Mouse (Mus musculus): ENCODE results near the gene Smurf2. TPM values are rescaled to one million over a fixed set of nuclear protein-coding genes. Genes with fewer than 3 reads are reported as not detected.
"Not testable (repeated sequence)": the region's sequence is repeated elsewhere in the genome, so short reads cannot be mapped to it uniquely, and the experiment has no call there.

Smurf2 gene
- polyA plus RNA-seq, 1 experiment from 2014 or later: 13.3 TPM

DNA sequence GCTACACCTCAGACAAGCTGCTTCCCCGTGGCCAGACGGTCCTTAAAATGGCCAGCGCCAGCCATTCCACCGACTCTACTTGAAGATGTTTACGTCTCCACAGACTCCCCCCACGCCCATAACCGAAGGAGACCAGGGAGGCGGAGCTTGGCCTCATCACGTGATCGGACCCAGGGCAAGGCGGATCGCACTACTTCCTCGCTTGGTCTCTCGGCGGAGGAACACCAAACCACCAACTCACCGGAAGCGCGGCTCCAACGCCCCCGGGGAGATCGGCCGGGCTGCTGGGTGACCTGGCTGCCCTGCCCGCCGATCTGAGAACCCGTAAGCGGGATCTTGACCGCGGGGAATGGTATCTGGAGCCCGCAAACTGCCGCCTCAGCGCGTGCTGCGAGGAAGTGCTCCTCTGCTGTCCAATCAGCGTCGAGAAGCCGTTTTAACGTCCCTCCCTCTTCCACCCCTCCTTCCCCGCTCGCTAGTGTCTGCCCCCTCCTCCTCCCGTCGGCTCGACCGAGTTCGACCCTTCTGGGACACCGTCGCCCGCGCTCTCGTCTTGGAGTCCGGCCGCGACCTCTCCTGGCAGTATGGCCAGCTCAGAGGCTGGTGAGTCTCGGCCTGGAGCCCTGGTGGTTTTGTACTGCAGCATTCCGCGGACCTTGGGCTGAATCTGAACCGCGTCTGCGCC, 131.6 kb downstream of the Smurf2 start, which contains the start of the genes Ddx5 and Cep95:
Gene Ddx5 (minus strand): TSS at position 411 of the 685 bp plus-strand sequence.
Gene Cep95 (plus strand): TSS at position 478 of the 685 bp plus-strand sequence.
- ATAC-seq (replicated peaks; ENCODE audit: insufficient number of reproducible peaks, low FRiP score, low TSS enrichment): peak; percentile 92
- no peaks in the 10 kb centered on the region for H3K9me3 ChIP-seq (replicated peaks; ENCODE audit: control insufficient read depth, low read length)
- peak within 1 kb of the TSS; percentile 97 for H3K27ac ChIP-seq (ENCODE audit: low read depth, low read length)
- under 1% methylated on average over 56 of the region's 58 CpGs for WGBS (ENCODE audit: insufficient replicate concordance)
- H3K4me3 ChIP-seq (ENCODE audit: low read depth, low read length): peak within 1 kb of the TSS; percentile 93
- no peaks in the 10 kb centered on the region for H3K27me3 ChIP-seq (ENCODE audit: control insufficient read depth, insufficient read depth, low read length)
- peaks cover 16% of the 10 kb centered on the region for H3K36me3 ChIP-seq (ENCODE audit: control insufficient read depth, insufficient read depth, low read length)
- H3K4me2 ChIP-seq: peak within 1 kb of the TSS; percentile 80
- peak within 1 kb of the TSS; percentile 98 for H3K9ac ChIP-seq (ENCODE audit: low read depth, low read length)
- peaks cover 8% of the 10 kb centered on the region; the same call in 1 of the 2 replicates for H3K4me1 ChIP-seq (ENCODE audit: control insufficient read depth, insufficient read depth, low read length)

DNA sequence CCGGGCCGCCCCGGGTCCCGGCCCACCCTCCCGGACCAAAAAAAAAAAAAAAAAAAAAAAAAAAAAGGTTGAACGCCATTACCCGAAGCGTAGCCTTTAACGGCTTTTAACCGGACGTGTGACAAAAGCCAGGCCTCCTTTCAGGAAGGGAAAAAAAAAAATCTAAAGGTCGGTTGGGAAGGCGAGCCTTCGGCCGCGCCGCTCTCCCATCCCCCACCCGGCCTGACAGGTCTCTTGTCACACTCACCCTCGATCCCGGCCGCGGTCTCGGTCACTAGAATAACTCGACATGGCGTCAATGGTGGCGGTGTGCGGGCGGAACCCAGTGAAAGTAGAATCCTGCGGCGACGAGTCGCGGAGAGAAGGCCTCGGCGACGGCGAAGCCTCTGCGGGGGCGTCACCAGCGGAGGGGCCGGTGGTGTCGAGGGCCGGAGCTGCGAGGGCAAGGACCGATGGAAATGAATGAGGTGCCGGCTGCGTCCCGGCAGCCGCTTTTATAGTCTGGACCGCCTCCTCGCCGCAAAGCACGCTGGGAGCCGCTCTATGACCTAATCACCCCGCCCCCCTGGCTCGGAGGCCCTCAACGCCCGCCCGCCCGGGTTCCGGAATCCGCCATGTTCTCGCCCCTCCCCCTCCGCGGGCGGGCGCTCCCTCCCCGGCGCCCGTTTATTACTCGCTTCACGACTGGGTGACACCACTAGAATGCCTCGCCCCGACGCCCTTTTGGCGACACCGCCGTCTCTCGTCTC, 132.3 kb downstream of the Smurf2 start:
- Histone ChIP-seq H3K4me3 (ENCODE audit: low read depth, low read length) (peak overlapping the region; percentile 93), H3K9me3 (replicated peaks; ENCODE audit: control insufficient read depth, low read length) (no peaks in the 10 kb centered on the region), H3K9ac (ENCODE audit: low read depth, low read length) (peak overlapping the region; percentile 98), H3K27me3 (ENCODE audit: control insufficient read depth, insufficient read depth, low read length) (no peaks in the 10 kb centered on the region), H3K4me1 (ENCODE audit: control insufficient read depth, insufficient read depth, low read length) (peaks cover 8% of the 10 kb centered on the region; the same call in 1 of the 2 replicates), H3K36me3 (ENCODE audit: control insufficient read depth, insufficient read depth, low read length) (peaks cover 20% of the 10 kb centered on the region), H3K4me2 (peak overlapping the region; percentile 80), H3K27ac (ENCODE audit: low read depth, low read length) (peak overlapping the region; percentile 97)
- ATAC-seq (replicated peaks; ENCODE audit: insufficient number of reproducible peaks, low FRiP score, low TSS enrichment): peak; percentile 80
- under 1% methylated on average over 73 of the region's 79 CpGs for WGBS (ENCODE audit: insufficient replicate concordance)

DNA sequence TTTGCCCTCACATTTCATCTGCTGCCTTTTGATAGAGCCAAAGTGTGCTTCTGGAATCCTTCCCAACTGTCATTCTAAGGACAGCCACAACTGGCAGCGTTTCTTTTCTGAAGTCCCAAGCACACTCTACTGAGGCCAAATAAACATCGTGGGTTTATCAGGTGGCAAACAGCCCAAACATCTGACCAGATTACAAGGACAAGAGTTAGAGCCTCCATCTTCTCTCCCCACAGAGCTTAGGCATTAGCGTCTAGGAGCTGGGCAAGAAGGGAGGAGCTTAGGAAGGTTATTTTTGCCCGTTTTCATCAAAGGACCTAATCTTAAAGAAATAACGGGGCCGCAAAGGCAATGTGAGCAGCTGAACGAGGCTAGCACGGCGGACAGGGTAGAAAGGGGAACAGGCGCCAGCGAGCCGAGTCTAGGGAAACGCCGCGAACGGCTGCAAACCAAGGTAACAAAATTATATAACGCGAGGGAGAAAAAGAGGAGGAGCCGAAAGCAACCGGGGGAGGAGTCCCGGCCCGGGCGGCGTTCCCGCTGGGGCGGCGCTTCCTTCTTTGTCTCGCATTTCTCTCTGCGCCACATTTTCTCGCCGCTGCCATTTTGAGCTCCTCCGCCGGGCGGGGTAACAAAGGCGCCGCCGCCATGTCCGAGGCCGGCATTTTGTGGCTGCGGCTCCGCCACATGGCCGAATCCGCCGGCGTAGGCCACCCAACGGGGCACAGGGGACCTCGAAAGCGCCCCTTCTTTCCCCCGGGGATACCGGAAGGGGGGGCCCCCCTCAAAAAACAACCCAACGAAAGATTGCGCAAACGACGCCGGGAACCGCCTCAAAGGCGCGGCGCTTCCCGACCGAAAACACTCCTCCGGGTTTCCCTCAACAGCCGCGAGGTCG, 133.1 kb downstream of the Smurf2 start:
- peak overlapping the region; percentile 93 for H3K4me3 ChIP-seq (ENCODE audit: low read depth, low read length)
- under 1% methylated on average over 63 of the region's 65 CpGs for WGBS (ENCODE audit: insufficient replicate concordance)
- H3K27ac ChIP-seq (ENCODE audit: low read depth, low read length): peak overlapping the region; percentile 97
- ATAC-seq (replicated peaks; ENCODE audit: insufficient number of reproducible peaks, low FRiP score, low TSS enrichment): 0 out of 2 replicates have a peak, but pooled peaks have one; percentile 17
- H3K36me3 ChIP-seq (ENCODE audit: control insufficient read depth, insufficient read depth, low read length): peaks cover 27% of the 10 kb centered on the region
- peaks cover 8% of the 10 kb centered on the region; the same call in 1 of the 2 replicates for H3K4me1 ChIP-seq (ENCODE audit: control insufficient read depth, insufficient read depth, low read length)
- no peaks in the 10 kb centered on the region for H3K9me3 ChIP-seq (replicated peaks; ENCODE audit: control insufficient read depth, low read length)
- H3K4me2 ChIP-seq: peak overlapping the region; percentile 70
- H3K9ac ChIP-seq (ENCODE audit: low read depth, low read length): peak overlapping the region; percentile 98
- no peaks in the 10 kb centered on the region for H3K27me3 ChIP-seq (ENCODE audit: control insufficient read depth, insufficient read depth, low read length)

DNA sequence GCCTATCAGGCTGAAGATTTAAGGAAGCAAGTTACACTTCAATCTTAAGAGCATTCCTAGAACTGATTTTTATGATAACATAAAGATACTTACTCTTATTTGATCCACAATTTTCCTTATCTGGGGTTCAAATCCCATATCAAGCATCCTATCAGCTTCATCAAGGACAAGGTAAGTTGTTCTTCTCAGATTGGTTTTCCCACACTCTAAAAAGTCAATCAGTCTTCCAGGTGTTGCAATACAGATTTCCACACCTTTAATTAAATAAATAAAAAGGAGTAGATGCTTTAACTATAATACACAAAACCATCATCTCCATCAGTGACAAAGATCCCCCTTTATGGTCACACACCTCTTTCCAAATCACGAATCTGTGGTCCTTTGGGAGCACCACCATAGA, 135.5 kb downstream of the Smurf2 start:
- H3K4me2 ChIP-seq: no peak overlapping the region
- WGBS (ENCODE audit: insufficient replicate concordance): 77% methylated on average over 1 of the region's 1 CpGs
- no peaks in the 10 kb centered on the region for H3K27me3 ChIP-seq (ENCODE audit: control insufficient read depth, insufficient read depth, low read length)
- no peak overlapping the region for H3K27ac ChIP-seq (ENCODE audit: low read depth, low read length)
- 0 out of 2 replicates have a peak, but pooled peaks cover 3% of the 10 kb centered on the region for H3K4me1 ChIP-seq (ENCODE audit: control insufficient read depth, insufficient read depth, low read length)
- no peaks in the 10 kb centered on the region for H3K9me3 ChIP-seq (replicated peaks; ENCODE audit: control insufficient read depth, low read length)
- ATAC-seq (replicated peaks; ENCODE audit: insufficient number of reproducible peaks, low FRiP score, low TSS enrichment): no peak
- H3K36me3 ChIP-seq (ENCODE audit: control insufficient read depth, insufficient read depth, low read length): peaks cover 34% of the 10 kb centered on the region
- no peak overlapping the region for H3K4me3 ChIP-seq (ENCODE audit: low read depth, low read length)
- H3K9ac ChIP-seq (ENCODE audit: low read depth, low read length): no peak overlapping the region

DNA sequence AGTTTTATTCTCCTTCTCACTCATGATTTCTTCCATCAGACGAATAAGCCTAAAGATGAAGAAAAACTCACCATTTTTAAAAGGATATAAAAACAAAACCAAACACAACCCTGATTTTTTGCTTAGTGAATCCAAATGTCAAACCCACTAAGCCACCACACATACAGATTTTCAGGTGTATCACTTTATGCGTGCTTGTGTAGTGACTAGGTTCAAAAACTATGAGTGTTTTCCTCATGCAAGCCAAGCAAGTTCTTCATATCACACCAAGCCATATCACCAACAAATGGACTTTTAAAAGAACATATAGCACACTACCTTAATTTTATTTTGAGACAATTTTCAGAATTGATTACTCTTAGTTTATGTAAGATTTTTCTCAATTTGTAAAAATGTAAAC, 136.0 kb downstream of the Smurf2 start:
- Histone ChIP-seq H3K27me3 (ENCODE audit: control insufficient read depth, insufficient read depth, low read length) (no peaks in the 10 kb centered on the region), H3K4me2 (no peak overlapping the region), H3K27ac (ENCODE audit: low read depth, low read length) (no peak overlapping the region), H3K9me3 (replicated peaks; ENCODE audit: control insufficient read depth, low read length) (no peaks in the 10 kb centered on the region), H3K9ac (ENCODE audit: low read depth, low read length) (no peak overlapping the region), H3K4me1 (ENCODE audit: control insufficient read depth, insufficient read depth, low read length) (0 out of 2 replicates have a peak, but pooled peaks cover 3% of the 10 kb centered on the region), H3K36me3 (ENCODE audit: control insufficient read depth, insufficient read depth, low read length) (peaks cover 34% of the 10 kb centered on the region), H3K4me3 (ENCODE audit: low read depth, low read length) (no peak overlapping the region)
- 88% methylated on average over 2 of the region's 2 CpGs for WGBS (ENCODE audit: insufficient replicate concordance)
- no peak for ATAC-seq (replicated peaks; ENCODE audit: insufficient number of reproducible peaks, low FRiP score, low TSS enrichment)

DNA sequence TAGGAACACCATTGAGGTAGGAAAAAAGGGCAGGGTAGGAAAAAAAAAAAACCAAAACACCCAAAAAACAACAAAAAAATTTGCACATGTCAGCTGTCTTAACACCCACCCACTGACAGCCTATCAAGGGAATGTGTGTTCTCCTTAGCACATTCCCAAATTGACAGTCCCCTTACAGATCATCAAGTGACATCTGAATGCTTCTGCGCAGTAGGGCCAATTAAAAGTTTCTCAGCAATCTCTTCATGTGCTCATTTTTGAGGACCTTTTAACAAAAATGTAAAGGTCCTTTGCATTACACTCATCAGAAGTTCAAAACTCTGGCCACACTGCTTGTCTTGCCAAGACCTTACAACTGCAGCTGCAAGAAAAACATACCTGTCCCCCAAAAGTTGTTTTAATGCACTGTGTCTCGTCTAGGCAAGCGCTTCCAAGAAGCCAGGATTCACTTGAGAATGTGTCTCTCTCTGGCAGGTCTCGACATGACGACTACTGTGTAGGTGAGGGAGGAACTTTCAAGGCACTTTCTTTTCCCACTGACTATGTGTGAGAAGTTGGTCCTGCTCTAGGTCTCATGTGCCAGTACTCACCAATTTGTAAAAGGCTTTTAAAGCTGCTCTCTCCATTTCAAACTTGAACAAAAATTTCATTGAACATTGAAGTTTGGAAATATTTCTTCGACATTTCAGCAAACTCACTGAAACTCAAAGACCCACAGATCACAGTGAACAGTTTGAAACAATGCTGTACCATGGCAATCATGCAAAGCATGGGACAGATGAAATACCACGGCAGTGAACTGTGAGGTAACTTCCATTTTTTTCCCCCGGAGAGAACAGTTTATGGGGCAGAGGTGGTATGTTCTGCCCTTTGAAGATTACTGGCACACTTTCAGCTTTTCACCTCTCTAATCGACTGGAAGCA, 137.4 kb downstream of the Smurf2 start:
- WGBS (ENCODE audit: insufficient replicate concordance): 83% methylated on average over 9 of the region's 9 CpGs
- Histone ChIP-seq H3K9me3 (replicated peaks; ENCODE audit: control insufficient read depth, low read length) (no peaks in the 10 kb centered on the region), H3K27me3 (ENCODE audit: control insufficient read depth, insufficient read depth, low read length) (no peaks in the 10 kb centered on the region), H3K4me2 (no peak overlapping the region), H3K27ac (ENCODE audit: low read depth, low read length) (no peak overlapping the region), H3K9ac (ENCODE audit: low read depth, low read length) (no peak overlapping the region), H3K36me3 (ENCODE audit: control insufficient read depth, insufficient read depth, low read length) (peaks cover 34% of the 10 kb centered on the region), H3K4me3 (ENCODE audit: low read depth, low read length) (no peak overlapping the region), H3K4me1 (ENCODE audit: control insufficient read depth, insufficient read depth, low read length) (0 out of 2 replicates have a peak, but pooled peaks cover 3% of the 10 kb centered on the region)
- no peak for ATAC-seq (replicated peaks; ENCODE audit: insufficient number of reproducible peaks, low FRiP score, low TSS enrichment)

DNA sequence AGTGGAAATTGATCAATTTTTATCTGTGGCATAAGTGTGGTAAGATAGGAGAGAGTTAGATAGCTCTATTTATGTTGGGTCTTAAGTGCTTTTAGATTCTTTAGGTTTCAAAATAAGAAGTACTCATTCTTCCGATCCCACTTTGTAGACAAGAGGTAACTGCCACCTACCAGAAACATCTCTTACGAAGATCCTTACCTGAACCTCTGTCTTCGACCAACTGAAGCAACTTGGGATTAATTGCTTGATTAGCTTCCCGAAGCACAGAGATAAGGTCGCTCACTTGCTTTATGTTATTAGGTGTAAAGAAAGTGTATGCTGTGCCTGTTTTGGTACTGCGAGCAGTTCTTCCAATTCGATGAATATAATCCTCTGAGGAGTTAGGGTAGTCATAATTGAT, 138.2 kb downstream of the Smurf2 start:
- H3K27me3 ChIP-seq (ENCODE audit: control insufficient read depth, insufficient read depth, low read length); H3K9ac ChIP-seq (ENCODE audit: low read depth, low read length); ATAC-seq (replicated peaks; ENCODE audit: insufficient number of reproducible peaks, low FRiP score, low TSS enrichment); H3K4me2 ChIP-seq; H3K4me1 ChIP-seq (ENCODE audit: control insufficient read depth, insufficient read depth, low read length); H3K4me3 ChIP-seq (ENCODE audit: low read depth, low read length); H3K9me3 ChIP-seq (replicated peaks; ENCODE audit: control insufficient read depth, low read length); H3K27ac ChIP-seq (ENCODE audit: low read depth, low read length): not testable (repeated sequence)
- WGBS (ENCODE audit: insufficient replicate concordance): 86% methylated on average over 7 of the region's 7 CpGs
- peaks cover 34% of the 10 kb centered on the region for H3K36me3 ChIP-seq (ENCODE audit: control insufficient read depth, insufficient read depth, low read length)

Data from heart, embryonic 11.5 days (tissue).